Comparison of ENCODE assay signal across 18 mouse cellular contexts in genomic region chr3:55350194-55350593, GRCm38 (mm10).
DNase-seq lines count a peak whose midpoint lies in the region; ATAC-seq and TF ChIP-seq lines count a peak whose summit lies in the region.
"Had no signal": no experiment of that assay in that cellular context is flagged by ENCODE, and none has a peak within 500 bp of the region (broad histone marks: within the 10 kb centered on the region; RNA-seq: fewer than 3 reads in every experiment).

No protein-coding gene starts in this region.

- TF ChIP-seq CTCF in gastrocnemius, adult 2 months (IDR thresholded peaks at IDR 0.05): no peak

- no peaks in the 10 kb centered on the region for H3K27me3 ChIP-seq in forebrain, embryonic 14.5 days (replicated peaks; ENCODE audit: control insufficient read depth, insufficient read depth, low read length)
- no peaks in the 10 kb centered on the region for H3K27me3 ChIP-seq in midbrain, embryonic 13.5 days
- H3K27me3 ChIP-seq in embryonic facial prominence, embryonic 10.5 days (replicated peaks; ENCODE audit: low read depth, poor library complexity, severe bottlenecking): no peaks in the 10 kb centered on the region
- H3K27me3 ChIP-seq: CH12.LX; midbrain, embryonic 12.5 days; neural tube, embryonic 12.5 days had no signal

- peak; percentile 6 for DNase-seq in gastrocnemius, postnatal 25 days
- no peak for DNase-seq in gastrocnemius, adult 2 months
- DNase-seq in left cerebral cortex, adult 8-10 months (ENCODE audit: low spot score in 2 of 2): peak; percentile 1 to 7
- DNase-seq in left cerebral cortex, adult 9 months (ENCODE audit: low spot score in 2 of 2): no peak
- no peak for DNase-seq in forebrain, embryonic 14.5 days (ENCODE audit: low spot score)
- no peak for DNase-seq in lung, postnatal 25 days (ENCODE audit: low spot score)
- DNase-seq in embryonic facial prominence, embryonic 10.5 days (ENCODE audit: low spot score): no peak
- DNase-seq: cerebellum, adult 11 months; heart, adult 18-20 months; kidney, adult 2 months; left cerebral cortex, postnatal 4 days; lung, adult 2 months; lung, postnatal 4 days had no signal

- peaks cover 70% of the 10 kb centered on the region for H3K4me1 ChIP-seq in forebrain, embryonic 14.5 days (ENCODE audit: control insufficient read depth, insufficient read depth, low read length)
- H3K4me1 ChIP-seq in midbrain, embryonic 13.5 days (replicated peaks): peaks cover 88% of the 10 kb centered on the region
- peaks cover 46% of the 10 kb centered on the region for H3K4me1 ChIP-seq in embryonic facial prominence, embryonic 10.5 days

- H3K4me2 ChIP-seq in forebrain, embryonic 14.5 days (ENCODE audit: low read length): no peak overlapping the region
- H3K4me2 ChIP-seq in midbrain, embryonic 13.5 days (replicated peaks): no peak overlapping the region
- H3K4me2 ChIP-seq: liver, embryonic 11.5 days; midbrain, embryonic 12.5 days; neural tube, embryonic 12.5 days had no signal

- no peaks in the 10 kb centered on the region for H3K36me3 ChIP-seq in forebrain, embryonic 14.5 days (ENCODE audit: control insufficient read depth, insufficient read depth, low read length)
- H3K36me3 ChIP-seq in midbrain, embryonic 13.5 days: no peaks in the 10 kb centered on the region
- no peaks in the 10 kb centered on the region for H3K36me3 ChIP-seq in embryonic facial prominence, embryonic 10.5 days (replicated peaks)
- H3K36me3 ChIP-seq: midbrain, embryonic 12.5 days; neural tube, embryonic 12.5 days had no signal

- WGBS in forebrain, embryonic 14.5 days: 88% methylated on average over 2 of the region's 2 CpGs
- 61% methylated on average over 2 of the region's 2 CpGs for WGBS in midbrain, embryonic 13.5 days
- WGBS in embryonic facial prominence, embryonic 10.5 days: 74% methylated on average over 2 of the region's 2 CpGs

- no peak overlapping the region for H3K27ac ChIP-seq in gastrocnemius, adult 2 months
- H3K27ac ChIP-seq in forebrain, embryonic 14.5 days (ENCODE audit: low read depth, low read length): peak overlapping the region; percentile 39; the same call in 1 of the 2 replicates
- peak overlapping the region; percentile 92 for H3K27ac ChIP-seq in midbrain, embryonic 13.5 days
- H3K27ac ChIP-seq in embryonic facial prominence, embryonic 10.5 days (replicated peaks): no peak overlapping the region
- H3K27ac ChIP-seq: midbrain, embryonic 12.5 days; neural tube, embryonic 12.5 days had no signal

- no peaks in the 10 kb centered on the region for H3K9me3 ChIP-seq in forebrain, embryonic 14.5 days (replicated peaks; ENCODE audit: control insufficient read depth, low read length)
- no peaks in the 10 kb centered on the region for H3K9me3 ChIP-seq in midbrain, embryonic 13.5 days
- H3K9me3 ChIP-seq in embryonic facial prominence, embryonic 10.5 days: no peaks in the 10 kb centered on the region
- H3K9me3 ChIP-seq: midbrain, embryonic 12.5 days; neural tube, embryonic 12.5 days had no signal

- ATAC-seq in forebrain, embryonic 14.5 days: no peak
- no peak for ATAC-seq in midbrain, embryonic 13.5 days

- no peak overlapping the region for H3K9ac ChIP-seq in forebrain, embryonic 14.5 days (ENCODE audit: low read length)
- H3K9ac ChIP-seq in midbrain, embryonic 13.5 days (replicated peaks): no peak overlapping the region
- H3K9ac ChIP-seq: midbrain, embryonic 12.5 days; neural tube, embryonic 12.5 days had no signal

- intact Hi-C loops in gastrocnemius, adult 2 months (cut with DNase I): loop anchor here (10.0 kb wide), 1 partner anchor 105 kb away; the partner anchor contains the start of gene Dclk1

- H3K4me3 ChIP-seq in gastrocnemius, adult 2 months: no peak overlapping the region
- H3K4me3 ChIP-seq in forebrain, embryonic 14.5 days (ENCODE audit: low read depth, low read length): no peak overlapping the region
- no peak overlapping the region for H3K4me3 ChIP-seq in midbrain, embryonic 13.5 days (replicated peaks)
- H3K4me3 ChIP-seq in embryonic facial prominence, embryonic 10.5 days: no peak overlapping the region
- H3K4me3 ChIP-seq: midbrain, embryonic 12.5 days; neural tube, embryonic 12.5 days had no signal

Comparison
In these comparisons a context has a peak if more than half of its experiments do, and no peak if none do; other contexts are left out.
1. DNase-seq: peak in gastrocnemius, postnatal 25 days (single experiment) and left cerebral cortex, adult 8-10 months (2 of 2); none in gastrocnemius, adult 2 months (single experiment), left cerebral cortex, adult 9 months (0 of 2), forebrain, embryonic 14.5 days (single experiment), lung, postnatal 25 days (single experiment) and embryonic facial prominence, embryonic 10.5 days (single experiment).
2. H3K27ac ChIP-seq: peak in forebrain, embryonic 14.5 days (single experiment) and midbrain, embryonic 13.5 days (single experiment); none in gastrocnemius, adult 2 months (single experiment) and embryonic facial prominence, embryonic 10.5 days (single experiment).